Mouse (Mus musculus) adrenal gland, postnatal 36 days (tissue): ENCODE data around the gene Emsy. TPM values are rescaled to one million over a fixed set of nuclear protein-coding genes. Genes with fewer than 3 reads are reported as not detected.
A peak's percentile ranks its signal among the peaks of the same experiment; 100 is the strongest.

Source experiments
- DNase-seq, 2 experiments: peaks; one replicate each; pipeline ENCODE4 v3.0.0; 2021; ENCODE audit warnings: mixed read lengths in 1 of 2
- total RNA-seq, 2 experiments: library from RNA; stranded (reverse); gene quantifications; 2 replicates each; pipeline ENCODE4 v1.2.3; 2021

Emsy gene
- total RNA-seq, 2 experiments from 2014 or later, result 31.3 to 36.4 TPM

- no peak for DNase-seq
These were observed 11.6 kb upstream of the Emsy start for GRCm38 (mm10) chr7:98667956-98668746.

- peak; percentile 54 to 55 for DNase-seq
These were observed 9.1 kb upstream of the Emsy start for GRCm38 (mm10) chr7:98665726-98666125.

- DNase-seq, result no peak
These were observed 8.6 kb upstream of the Emsy start for GRCm38 (mm10) chr7:98665166-98665565.

- DNase-seq, result peak; percentile 87
These were observed 677 bp downstream of the Emsy start for GRCm38 (mm10) chr7:98655681-98656530.

DNA sequence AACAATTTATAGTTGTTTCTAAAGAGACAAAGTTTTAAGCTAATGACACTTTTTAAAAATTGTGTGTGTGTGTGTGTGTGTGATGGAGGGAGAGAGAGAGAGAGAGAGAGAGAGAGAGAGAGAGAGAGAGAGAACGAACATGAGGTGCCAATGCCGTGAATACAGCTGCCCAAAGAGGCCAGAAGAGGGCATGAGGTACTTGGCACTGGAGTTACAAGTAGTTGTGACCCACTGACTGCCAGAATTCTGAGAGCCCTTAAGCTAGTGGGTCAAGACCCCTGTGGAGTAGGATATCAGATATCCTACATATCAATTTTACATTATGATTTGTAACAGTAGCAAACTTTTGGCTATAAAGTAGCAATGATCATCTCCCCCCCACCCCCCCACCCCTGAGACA is 4.9 kb downstream of the Emsy start:
- no peak for DNase-seq

- no peak for DNase-seq
These were observed 12.3 kb downstream of the Emsy start for GRCm38 (mm10) chr7:98644238-98644637.

DNA sequence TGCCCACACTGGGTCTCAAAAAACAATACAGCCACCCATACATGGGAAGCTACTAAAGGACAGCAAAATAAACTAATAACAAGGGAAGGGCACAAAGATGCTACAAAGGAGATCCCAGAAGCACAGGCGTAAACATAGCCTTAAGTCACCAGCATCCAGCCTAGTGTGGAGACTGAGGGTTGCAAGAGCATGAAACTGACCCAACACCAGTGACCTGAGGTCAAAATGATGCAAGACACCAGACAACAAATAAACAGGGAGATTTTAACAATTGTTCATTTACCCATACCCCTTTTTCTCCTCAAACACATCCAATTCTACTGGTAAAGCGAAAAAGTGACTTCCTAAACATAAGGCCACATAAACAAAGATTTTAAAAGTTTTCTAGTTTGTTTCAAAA is 20.0 kb downstream of the Emsy start:
- no peak for DNase-seq

GRCm38 (mm10) chr7:98633032-98633431 is 23.6 kb downstream of the Emsy start:
- DNase-seq, result no peak

- DNase-seq, result no peak
These were observed 26.6 kb downstream of the Emsy start for GRCm38 (mm10) chr7:98629947-98630346.

GRCm38 (mm10) chr7:98617739-98618138 is 38.8 kb downstream of the Emsy start:
- no peak for DNase-seq

DNA sequence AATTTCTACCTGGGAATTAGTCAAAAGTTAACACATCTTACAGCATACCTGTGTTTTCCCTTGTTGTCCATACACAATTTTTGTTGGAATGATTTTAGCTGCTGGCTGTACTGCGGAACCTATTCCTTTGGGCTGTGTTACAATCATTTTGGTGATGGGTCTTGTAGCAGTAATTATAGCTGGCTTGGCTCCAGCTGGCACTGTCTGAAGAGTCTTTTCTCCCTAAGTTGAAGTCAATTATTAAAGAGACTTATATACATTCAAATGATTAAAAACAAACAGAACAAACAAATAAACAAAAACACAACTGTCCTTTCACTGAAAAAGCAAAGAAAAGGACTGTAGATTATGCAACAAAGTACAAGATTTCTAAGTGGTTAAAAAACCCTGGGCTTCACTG is 43.6 kb downstream of the Emsy start:
- DNase-seq, result no peak

- no peak for DNase-seq
These were observed 48.1 kb downstream of the Emsy start for GRCm38 (mm10) chr7:98608520-98608919.

GRCm38 (mm10) chr7:98607158-98607557 is 49.4 kb downstream of the Emsy start:
- DNase-seq, result no peak

DNA sequence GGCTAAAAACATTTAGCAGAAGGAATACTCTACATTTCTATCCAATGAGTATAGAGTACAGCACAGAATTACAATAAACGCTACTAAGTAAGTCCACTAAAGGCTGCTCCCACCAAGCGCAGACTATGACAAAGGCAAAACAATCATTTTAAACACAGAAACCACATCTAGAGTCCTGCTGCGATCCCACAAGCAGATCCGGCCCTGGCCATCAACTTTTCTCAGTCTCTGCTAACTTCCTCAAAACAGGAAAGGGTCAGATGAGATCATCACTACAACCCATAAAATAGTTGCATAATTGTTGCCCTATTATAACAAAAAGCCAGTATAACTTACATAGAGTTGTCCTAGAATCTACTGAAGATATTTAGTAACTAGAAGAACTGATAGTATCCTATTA is 54.9 kb downstream of the Emsy start:
- no peak for DNase-seq

DNA sequence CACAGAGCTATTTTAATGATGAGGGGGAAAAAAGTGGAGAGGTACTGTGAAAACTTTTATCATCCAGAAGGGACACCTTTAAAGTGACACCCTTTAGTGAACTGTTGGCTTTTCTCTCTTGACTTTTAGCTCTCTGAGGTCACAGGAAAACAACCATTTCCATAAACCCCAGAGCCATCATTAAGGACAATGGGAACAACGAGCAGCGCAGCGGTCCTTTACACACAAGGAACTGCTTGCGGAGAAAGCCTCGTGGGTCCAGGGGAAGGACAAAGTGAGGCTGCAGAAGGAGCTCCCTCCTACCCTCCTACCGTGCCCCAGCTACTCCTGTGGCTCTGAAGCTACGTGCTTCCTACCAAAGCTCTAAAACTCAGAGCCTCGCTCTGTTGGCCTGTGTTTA is 59.2 kb downstream of the Emsy start:
- DNase-seq, result no peak

DNA sequence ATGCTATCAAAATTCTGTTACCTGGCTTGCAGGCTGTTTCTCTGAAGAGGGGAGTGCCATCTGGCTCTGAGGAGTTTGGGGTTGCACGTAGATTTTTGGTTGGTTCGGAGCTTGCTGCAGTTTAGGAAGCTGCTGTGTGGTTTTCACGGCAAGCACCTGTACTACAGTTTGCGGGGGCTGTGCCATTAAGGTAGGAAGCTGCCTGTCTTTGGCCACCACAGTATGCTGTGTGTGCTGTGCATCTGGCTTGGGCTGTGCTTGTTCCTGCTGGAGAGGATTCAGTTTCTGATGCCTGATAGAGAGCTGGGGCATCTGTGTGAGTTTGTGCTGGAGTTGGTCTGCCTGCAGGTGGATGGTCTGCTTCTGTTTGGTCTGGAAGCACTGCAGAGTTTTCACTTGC is 61.9 kb downstream of the Emsy start:
- DNase-seq, result no peak

DNA sequence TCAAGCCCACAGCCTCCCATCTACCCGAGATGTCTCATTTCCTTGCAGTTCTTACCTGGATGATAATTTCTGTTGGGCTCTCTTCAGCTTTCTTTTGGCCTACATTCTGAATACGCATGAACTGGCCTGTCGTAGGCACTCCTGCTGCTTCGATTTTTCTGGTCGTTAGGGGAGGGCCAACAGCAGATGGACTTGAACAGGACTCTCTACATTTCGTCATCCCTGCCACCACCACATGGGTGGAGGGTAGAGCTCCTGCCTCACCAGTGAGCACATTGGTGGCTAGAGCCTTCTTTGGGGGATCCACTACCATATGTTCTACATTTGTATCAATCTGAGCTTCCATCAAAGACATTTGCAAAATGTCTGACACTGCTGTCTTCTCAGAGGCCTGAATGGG is 63.3 kb downstream of the Emsy start:
- DNase-seq, result no peak

DNA sequence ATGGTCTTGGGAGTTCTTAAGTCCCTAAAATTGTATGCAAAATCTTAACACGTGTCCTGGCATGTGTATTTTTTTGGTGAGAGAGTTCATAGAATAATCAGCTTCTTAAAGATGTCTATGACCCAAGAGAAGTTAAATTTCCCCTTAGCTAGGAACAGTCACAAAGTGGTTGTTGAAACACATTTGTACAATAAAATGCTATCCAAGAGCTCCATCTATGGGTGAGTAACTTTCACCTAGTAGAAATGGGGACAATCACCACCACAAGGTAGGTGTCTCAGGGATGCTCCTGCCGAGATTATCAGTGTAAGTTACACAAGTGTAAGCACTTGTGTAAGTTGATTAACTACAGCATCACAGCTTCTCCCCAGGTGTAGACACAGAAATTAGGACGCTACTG is 67.6 kb downstream of the Emsy start:
- no peak for DNase-seq

- no peak for DNase-seq
These were observed 70.3 kb downstream of the Emsy start for GRCm38 (mm10) chr7:98586313-98586712.

DNA sequence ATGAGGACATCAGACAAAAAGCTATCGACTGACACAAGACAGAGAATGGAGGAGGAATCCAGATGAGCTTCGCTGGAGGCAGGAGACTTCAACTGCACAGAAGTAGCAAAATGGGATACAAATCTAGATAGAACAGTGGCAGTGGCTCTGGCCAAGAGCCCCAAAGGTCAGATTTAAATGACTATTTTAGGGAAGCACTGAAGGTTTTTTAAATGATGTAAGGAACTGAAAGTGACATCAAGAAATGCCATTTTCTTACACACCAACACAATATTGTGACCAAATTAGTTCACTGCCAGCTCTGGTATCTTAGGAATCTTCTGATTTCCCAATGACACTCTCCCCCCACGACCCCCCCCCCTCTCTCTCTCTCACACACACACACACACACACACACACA is 72.0 kb downstream of the Emsy start:
- no peak for DNase-seq

- DNase-seq, result no peak
These were observed 75.3 kb downstream of the Emsy start for GRCm38 (mm10) chr7:98581266-98581665.

GRCm38 (mm10) chr7:98580441-98580840 is 76.1 kb downstream of the Emsy start:
- DNase-seq, result no peak

DNA sequence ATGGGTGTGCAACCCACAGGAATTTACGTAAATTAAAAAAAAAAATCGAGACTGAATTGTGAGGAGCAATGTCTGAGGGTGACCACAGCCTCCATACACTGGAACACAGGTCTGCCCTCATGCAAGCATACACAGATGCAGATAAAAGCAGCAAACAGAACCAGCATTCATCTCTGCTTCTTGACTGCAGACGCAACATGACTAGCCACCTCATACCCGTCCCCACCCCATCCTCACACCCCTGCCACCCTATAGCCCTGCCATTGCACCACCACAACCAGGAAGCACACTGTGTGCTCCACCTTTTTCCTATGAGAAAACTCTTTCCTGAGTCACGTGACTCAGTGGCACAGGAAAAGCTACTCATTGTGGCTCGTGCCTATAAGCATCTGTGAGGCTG is 76.9 kb downstream of the Emsy start:
- DNase-seq, result no peak

GRCm38 (mm10) chr7:98577461-98577860 is 79.1 kb downstream of the Emsy start:
- no peak for DNase-seq
